Mouse (Mus musculus) heart, postnatal 0 days (tissue): Measurements from ENCODE around the gene Fam241a. TPM values are rescaled to one million over a fixed set of nuclear protein-coding genes. Genes with fewer than 3 reads are reported as not detected.

ENCODE experiments used
- ATAC-seq: fragments of 200-750 bp; cut with Nextera tagmentation; 2 replicates; pipeline ENCODE4 v1.8.0; 2017; ENCODE audit warnings: low read depth, moderate number of reproducible peaks, moderate library complexity; ENCODE audit not compliant: insufficient read depth
- DNase-seq: peaks from one replicate; pipeline ENCODE4 v3.0.0-alpha.2; 2016; ENCODE audit warnings: low spot score
- H3K27ac ChIP-seq: fragments of 300-500 bp; sonication (generic); 2 replicates; pipeline ENCODE4 v1.5.1; 2014; ENCODE audit warnings: low read depth, mild to moderate bottlenecking
- H3K27me3 ChIP-seq: fragments of 300-500 bp; sonication (generic); 2 replicates; pipeline ENCODE4 v1.6.1; 2014; ENCODE audit warnings: low read length, mixed read lengths; ENCODE audit not compliant: control insufficient read depth, insufficient read depth
- H3K36me3 ChIP-seq: fragments of 300-500 bp; sonication (generic); replicated peaks from 2 replicates; pipeline ENCODE4 v1.6.1; 2014; ENCODE audit warnings: low read length, mixed read lengths; ENCODE audit not compliant: control insufficient read depth, insufficient read depth
- H3K4me1 ChIP-seq: fragments of 300-500 bp; sonication (generic); 2 replicates; pipeline ENCODE4 v1.6.1; 2014; ENCODE audit warnings: antibody characterized with exemption; ENCODE audit not compliant: control insufficient read depth, insufficient read depth
- H3K4me2 ChIP-seq: fragments of 300-500 bp; sonication (generic); 2 replicates; pipeline ENCODE4 v1.6.1; 2014; ENCODE audit warnings: low read depth, mild to moderate bottlenecking, low read length, moderate library complexity
- H3K4me3 ChIP-seq: fragments of 300-500 bp; sonication (generic); 2 replicates; pipeline ENCODE4 v1.5.1; 2014; ENCODE audit warnings: low read depth, low read length
- H3K9ac ChIP-seq: fragments of 300-500 bp; sonication (generic); replicated peaks from 2 replicates; pipeline ENCODE4 v1.6.1; 2014; ENCODE audit warnings: low read depth, low read length, mixed read lengths
- H3K9me3 ChIP-seq: fragments of 300-500 bp; sonication (generic); replicated peaks from 2 replicates; pipeline ENCODE4 v1.6.1; 2016; ENCODE audit warnings: low read length; ENCODE audit not compliant: control insufficient read depth
- CTCF ChIP-seq: IDR thresholded peaks from 2 replicates; pipeline ENCODE4 v1.5.1; 2016; ENCODE audit warnings: antibody characterized with exemption, control low read depth, low read depth
- EP300 ChIP-seq: IDR thresholded peaks from 2 replicates; pipeline ENCODE4 v1.6.1; 2016; ENCODE audit warnings: antibody characterized with exemption, low read depth
- WGBS: fragments of 180-500 bp; shearing (Covaris S2); extraction: QIAGEN DNeasy Blood & Tissue Kit; methylation state at CpG from one replicate; pipeline ENCODE4 v1.1.7; 2014; 5-methylcytosine and 5-hydroxymethylcytosine counted together
- polyA plus RNA-seq: library from polyadenylated mRNA; unstranded; fragments of >200 nt; fragmentation: Nextera tagmentation; extraction: Ambion mirVana; gene quantifications from 2 replicates; pipeline ENCODE4 v1.2.1, GENCODE M21; 2015
- total RNA-seq: library from RNA; depleted of rRNA; stranded (reverse); fragments of >200 nt; gene quantifications from 2 replicates; pipeline ENCODE4 v1.2.3, GENCODE M21; 2014; ENCODE audit warnings: low replicate concordance

Gene Fam241a
- total and polyA plus RNA-seq, 2 experiments from 2014 or later = 8.3 to 9.1 TPM

DNA sequence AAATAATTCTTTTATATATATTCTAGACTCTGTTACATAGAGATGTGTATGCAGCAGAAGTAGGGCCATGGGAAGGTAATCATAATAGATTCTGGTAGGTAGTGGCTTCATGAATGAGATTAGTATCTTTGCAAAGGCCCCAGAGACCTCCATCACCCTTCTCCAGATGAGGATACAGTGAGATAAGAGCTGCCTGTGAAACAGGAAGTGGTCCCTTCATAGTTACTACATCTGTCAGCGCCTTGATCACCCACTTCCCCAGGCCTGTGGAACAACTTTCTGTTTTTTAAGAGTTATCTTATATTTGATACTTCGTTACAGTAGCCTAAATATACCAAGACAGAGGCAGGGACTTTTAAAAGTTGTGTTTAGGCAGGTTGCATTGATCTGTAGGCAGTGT is 28.3 kb upstream of the Fam241a start:
- no peaks in the 10 kb centered on the region for H3K4me1 ChIP-seq
- TF ChIP-seq EP300 (no peak), CTCF (no peak)
- no peaks in the 10 kb centered on the region for H3K9me3 ChIP-seq
- H3K27me3 ChIP-seq = no peaks in the 10 kb centered on the region
- ATAC-seq = no peak
- H3K9ac ChIP-seq = no peak overlapping the region
- no peak overlapping the region for H3K4me2 ChIP-seq
- H3K4me3 ChIP-seq = no peak overlapping the region
- H3K27ac ChIP-seq = no peak overlapping the region
- WGBS = 65% methylated on average over 2 of the region's 2 CpGs
- no peaks in the 10 kb centered on the region for H3K36me3 ChIP-seq
- DNase-seq = no peak

DNA sequence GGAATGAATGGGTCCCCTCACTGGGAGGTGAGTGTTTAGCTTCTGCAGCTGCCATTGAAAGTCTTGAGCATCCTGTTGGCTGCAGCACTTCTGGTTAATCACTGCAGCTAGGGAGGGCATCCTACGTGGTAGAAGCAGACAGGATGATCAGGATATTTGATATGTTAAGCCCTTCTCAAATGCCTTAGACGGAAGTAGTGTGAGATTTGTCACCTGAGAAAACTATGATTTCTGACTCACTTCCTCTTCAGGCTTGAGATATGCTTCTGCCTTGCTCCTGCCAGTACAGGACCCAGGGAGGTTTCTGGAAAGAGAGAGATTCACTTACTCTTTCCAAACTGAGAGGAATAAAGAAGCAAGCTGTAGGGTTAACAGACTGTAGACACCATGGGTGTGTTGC is 27.1 kb upstream of the Fam241a start:
- Histone ChIP-seq H3K27me3 (no peaks in the 10 kb centered on the region), H3K36me3 (no peaks in the 10 kb centered on the region), H3K4me3 (no peak overlapping the region), H3K27ac (no peak overlapping the region), H3K4me2 (no peak overlapping the region), H3K4me1 (no peaks in the 10 kb centered on the region), H3K9ac (no peak overlapping the region), H3K9me3 (no peaks in the 10 kb centered on the region)
- TF ChIP-seq CTCF (no peak), EP300 (no peak)
- ATAC-seq = no peak
- no peak for DNase-seq
- WGBS = 34% methylated on average over 2 of the region's 2 CpGs

DNA sequence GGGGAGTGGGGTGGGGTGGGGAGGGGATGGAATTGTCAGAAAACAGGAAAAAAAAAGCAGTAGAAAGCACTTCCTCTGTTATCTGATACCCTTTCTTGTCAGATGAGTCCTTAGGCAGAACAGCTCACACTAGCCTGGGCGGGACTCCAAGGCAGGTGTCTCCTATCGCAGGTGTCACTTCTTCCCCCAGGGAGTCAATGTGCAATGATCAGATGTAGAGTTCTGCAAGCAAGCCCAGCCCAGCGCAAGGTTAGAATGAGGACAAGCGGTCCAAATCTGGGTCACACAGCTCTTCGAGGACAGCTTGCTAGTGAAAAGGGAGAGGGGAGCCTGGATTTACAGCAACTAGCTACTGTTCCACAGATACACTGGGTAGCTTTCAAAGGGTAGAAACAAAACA is 26.0 kb upstream of the Fam241a start:
- ATAC-seq = no peak
- no peak overlapping the region for H3K9ac ChIP-seq
- 79% methylated on average over 5 of the region's 5 CpGs for WGBS

DNA sequence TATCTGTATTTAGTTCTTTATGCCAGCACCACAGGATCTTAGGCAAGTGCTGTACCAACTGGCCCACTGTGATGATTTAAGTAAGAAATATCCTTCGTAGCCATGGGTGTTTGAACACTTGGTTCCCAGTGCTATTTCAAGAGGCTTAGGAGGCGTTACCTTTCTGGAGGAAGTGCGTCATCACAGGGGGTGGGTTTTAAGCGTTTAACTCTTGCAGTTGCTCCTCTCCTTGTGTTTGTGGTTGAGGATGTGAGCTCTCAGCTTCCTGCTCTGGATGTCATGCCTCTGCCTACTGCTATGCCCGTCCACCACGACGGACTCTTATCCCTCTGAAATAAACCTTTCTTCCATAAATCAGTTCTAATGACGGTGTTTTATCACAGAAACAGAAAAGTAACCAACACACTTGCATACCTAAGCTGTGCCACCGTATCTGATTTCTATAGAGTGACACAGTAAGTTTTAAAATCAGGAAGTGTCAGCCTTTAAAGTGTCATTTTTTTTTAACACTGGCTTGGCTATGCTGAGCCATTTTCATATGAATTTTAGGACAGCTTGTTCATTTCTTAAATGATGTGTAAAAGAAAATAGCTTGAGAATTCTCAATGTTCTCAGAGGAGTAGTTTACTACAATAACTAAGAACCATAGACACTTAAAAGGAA is 22.0 kb upstream of the Fam241a start:
- H3K4me2 ChIP-seq = no peak overlapping the region
- no peak for ATAC-seq
- H3K9me3 ChIP-seq = no peaks in the 10 kb centered on the region
- no peak overlapping the region for H3K4me3 ChIP-seq
- no peak for DNase-seq
- H3K4me1 ChIP-seq = peaks cover 5% of the 10 kb centered on the region; the same call in 1 of the 2 replicates
- H3K27me3 ChIP-seq = no peaks in the 10 kb centered on the region
- no peaks in the 10 kb centered on the region for H3K36me3 ChIP-seq
- TF ChIP-seq CTCF (no peak), EP300 (no peak)
- H3K9ac ChIP-seq = no peak overlapping the region
- no peak overlapping the region for H3K27ac ChIP-seq
- 62% methylated on average over 9 of the region's 9 CpGs for WGBS

More for the DNA sequence above, 26.0 kb upstream of the Fam241a start:
- H3K9me3 ChIP-seq = no peaks in the 10 kb centered on the region
- TF ChIP-seq CTCF (no peak), EP300 (no peak)
- no peak overlapping the region for H3K4me3 ChIP-seq
- no peak overlapping the region for H3K27ac ChIP-seq
- no peak for DNase-seq
- no peaks in the 10 kb centered on the region for H3K36me3 ChIP-seq
- H3K27me3 ChIP-seq = no peaks in the 10 kb centered on the region
- H3K4me1 ChIP-seq = no peaks in the 10 kb centered on the region
- H3K4me2 ChIP-seq = no peak overlapping the region

DNA sequence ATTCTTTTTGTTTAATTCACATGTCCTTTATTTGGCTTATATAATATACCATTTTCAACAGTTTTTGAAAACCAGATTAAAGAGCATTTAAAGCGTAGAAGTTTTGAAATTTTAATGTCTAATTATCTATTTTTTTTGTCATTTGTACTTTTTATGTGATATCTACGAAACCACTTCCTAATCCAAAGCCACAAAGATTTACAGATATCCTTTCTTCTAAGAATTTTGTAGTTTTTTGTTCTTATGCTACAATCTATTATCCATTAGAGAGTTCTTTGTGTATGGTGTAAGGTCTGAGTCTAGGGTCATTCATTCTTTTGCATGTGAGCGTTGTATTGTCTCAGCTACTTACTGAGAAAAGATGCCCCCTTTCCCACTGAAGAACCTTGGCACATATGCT is 21.4 kb upstream of the Fam241a start:
- 91% methylated on average over 3 of the region's 3 CpGs for WGBS
- Histone ChIP-seq H3K4me3 (no peak overlapping the region), H3K9me3 (no peaks in the 10 kb centered on the region), H3K4me2 (no peak overlapping the region), H3K9ac (no peak overlapping the region), H3K27ac (no peak overlapping the region), H3K4me1 (peaks cover 5% of the 10 kb centered on the region; the same call in 1 of the 2 replicates), H3K27me3 (no peaks in the 10 kb centered on the region), H3K36me3 (no peaks in the 10 kb centered on the region)
- TF ChIP-seq EP300 = no peak
- TF ChIP-seq CTCF = no peak
- DNase-seq (no peak), ATAC-seq (no peak)

DNA sequence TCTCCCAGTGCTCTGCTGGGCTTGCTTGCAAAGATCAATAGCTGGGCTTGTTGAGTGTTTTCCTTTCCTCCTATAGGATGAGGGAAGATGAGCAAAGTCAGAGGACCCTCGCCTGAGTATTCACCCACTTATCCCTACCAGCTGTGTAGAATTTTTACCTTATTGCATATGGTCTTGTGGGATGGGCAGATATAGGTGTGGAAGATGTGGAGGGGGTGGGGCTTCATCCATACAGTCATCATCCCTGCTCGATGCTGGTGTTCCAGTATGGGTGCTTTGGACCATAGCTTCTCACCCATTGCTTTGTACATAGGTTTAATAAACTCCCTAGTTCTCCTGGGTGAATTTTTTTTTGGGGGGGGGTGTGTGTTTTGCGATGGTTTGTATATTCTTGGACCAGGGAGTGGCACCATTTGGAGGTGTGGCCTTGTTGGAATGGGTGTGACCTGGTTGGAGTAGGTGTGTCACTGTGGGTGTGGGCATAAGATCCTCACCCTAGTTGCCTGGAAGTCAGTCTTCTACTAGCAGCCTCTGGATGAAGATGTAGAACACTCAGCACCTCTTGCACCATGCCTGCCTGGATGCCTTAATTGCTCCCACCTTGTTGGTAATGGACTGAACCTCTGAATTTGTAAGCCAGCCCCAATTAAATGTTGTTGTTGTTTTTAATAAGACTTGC is 19.7 kb upstream of the Fam241a start:
- no peaks in the 10 kb centered on the region for H3K36me3 ChIP-seq
- H3K9me3 ChIP-seq = no peaks in the 10 kb centered on the region
- WGBS = 78% methylated on average over 3 of the region's 3 CpGs
- no peaks in the 10 kb centered on the region for H3K27me3 ChIP-seq
- no peak overlapping the region for H3K9ac ChIP-seq
- no peak overlapping the region for H3K27ac ChIP-seq
- ATAC-seq (no peak), DNase-seq (no peak)
- H3K4me1 ChIP-seq = peaks cover 5% of the 10 kb centered on the region; the same call in 1 of the 2 replicates
- H3K4me2 ChIP-seq = no peak overlapping the region
- no peak overlapping the region for H3K4me3 ChIP-seq
- TF ChIP-seq CTCF = no peak
- TF ChIP-seq EP300 = no peak
